ENCODE assay signal across 9 mouse cellular contexts in the genomic region with DNA sequence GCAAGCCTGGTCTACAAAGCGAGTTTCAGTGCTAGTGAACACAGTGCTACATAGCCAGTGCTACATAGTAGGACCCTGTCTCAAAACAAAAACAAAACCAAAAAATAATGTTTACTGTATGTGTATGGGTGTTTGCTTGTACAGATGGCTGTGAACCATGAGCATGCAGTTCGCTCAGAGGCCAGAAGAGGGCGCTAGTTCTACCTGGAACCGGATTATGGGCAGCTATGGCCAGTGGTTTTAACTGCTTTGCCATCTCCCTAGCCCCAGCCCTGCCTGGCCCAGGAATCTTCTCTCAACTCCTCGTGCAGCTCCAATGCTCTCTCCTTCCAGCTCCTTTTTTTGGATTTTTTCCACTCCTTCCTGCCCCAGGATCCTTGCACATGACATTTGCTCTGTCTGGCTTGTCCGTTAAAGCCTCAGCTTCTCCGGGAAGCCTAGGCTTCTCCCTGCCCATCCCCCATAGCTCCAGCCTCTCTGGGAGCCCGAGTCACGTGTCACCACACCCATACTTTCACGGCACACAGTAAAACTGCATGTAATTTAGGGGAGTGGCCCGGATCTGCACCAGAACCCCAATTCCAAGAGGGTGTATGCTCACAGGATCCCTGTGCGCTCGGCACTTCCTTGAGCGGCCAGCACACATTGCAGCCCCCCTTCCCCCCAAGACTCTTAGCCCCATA. TPM values are rescaled to one million over a fixed set of nuclear protein-coding genes. Genes with fewer than 3 reads are reported as not detected.
DNase-seq lines count a peak whose midpoint lies in the region; ATAC-seq and TF ChIP-seq lines count a peak whose summit lies in the region.
"Had no signal": no experiment of that assay in that cellular context is flagged by ENCODE, and none has a peak within 500 bp of the region (broad histone marks: within the 10 kb centered on the region; RNA-seq: fewer than 3 reads in every experiment).

No protein-coding gene starts in this region.

- 0 out of 2 replicates have a peak, but pooled peaks have one; percentile 11 for TF ChIP-seq POLR2A in small intestine, adult 2 months (IDR thresholded peaks at IDR 0.05; ENCODE audit: low read depth, low read length)

- DNase-seq in heart, adult 8-10 months (ENCODE audit: low spot score) = no peak
- DNase-seq in midbrain, embryonic 10.5 days (ENCODE audit: low spot score) = no peak
- DNase-seq in layer of hippocampus, adult 11-12 months (ENCODE audit: low spot score) = no peak
- no peak for DNase-seq in MN1 (ENCODE audit: low spot score)

- no peak overlapping the region for H3K4me3 ChIP-seq in heart, embryonic 11.5 days (ENCODE audit: low read depth, low read length)
- H3K4me3 ChIP-seq in midbrain, embryonic 10.5 days = no peak overlapping the region
- no peak overlapping the region for H3K4me3 ChIP-seq in midbrain, embryonic 13.5 days (replicated peaks)
- H3K4me3 ChIP-seq in embryonic facial prominence, embryonic 13.5 days = no peak overlapping the region
- H3K4me3 ChIP-seq in small intestine, adult 2 months (ENCODE audit: low read depth, low read length) = no peak overlapping the region
- H3K4me3 ChIP-seq: megakaryocyte, embryonic 14.5 days had no signal

- H3K27me3 ChIP-seq in heart, embryonic 11.5 days (ENCODE audit: control insufficient read depth, insufficient read depth, low read length) = no peaks in the 10 kb centered on the region
- H3K27me3 ChIP-seq in midbrain, embryonic 10.5 days (ENCODE audit: low read depth, poor library complexity, severe bottlenecking) = no peaks in the 10 kb centered on the region
- no peaks in the 10 kb centered on the region for H3K27me3 ChIP-seq in midbrain, embryonic 13.5 days
- no peaks in the 10 kb centered on the region for H3K27me3 ChIP-seq in embryonic facial prominence, embryonic 13.5 days
- no peaks in the 10 kb centered on the region for H3K27me3 ChIP-seq in small intestine, adult 2 months (ENCODE audit: control insufficient read depth, insufficient read depth, low read length)

- H3K9ac ChIP-seq in heart, embryonic 11.5 days (ENCODE audit: low read depth, low read length) = no peak overlapping the region
- no peak overlapping the region for H3K9ac ChIP-seq in midbrain, embryonic 13.5 days (replicated peaks)
- peak overlapping the region; percentile 51; the same call in 1 of the 2 replicates for H3K9ac ChIP-seq in embryonic facial prominence, embryonic 13.5 days

- H3K4me1 ChIP-seq in heart, embryonic 11.5 days (ENCODE audit: control insufficient read depth, insufficient read depth, low read length) = peaks cover 16% of the 10 kb centered on the region
- H3K4me1 ChIP-seq in midbrain, embryonic 10.5 days = peaks cover 25% of the 10 kb centered on the region
- H3K4me1 ChIP-seq in midbrain, embryonic 13.5 days (replicated peaks) = no peaks in the 10 kb centered on the region
- peaks cover 34% of the 10 kb centered on the region for H3K4me1 ChIP-seq in embryonic facial prominence, embryonic 13.5 days
- peaks cover 47% of the 10 kb centered on the region for H3K4me1 ChIP-seq in small intestine, adult 2 months (ENCODE audit: control insufficient read depth, insufficient read depth, insufficient read length, low read length)

- no peaks in the 10 kb centered on the region for H3K9me3 ChIP-seq in heart, embryonic 11.5 days (replicated peaks; ENCODE audit: control insufficient read depth, low read length)
- no peaks in the 10 kb centered on the region for H3K9me3 ChIP-seq in midbrain, embryonic 10.5 days (replicated peaks)
- no peaks in the 10 kb centered on the region for H3K9me3 ChIP-seq in midbrain, embryonic 13.5 days
- no peaks in the 10 kb centered on the region for H3K9me3 ChIP-seq in embryonic facial prominence, embryonic 13.5 days

- peak overlapping the region; percentile 67 for H3K27ac ChIP-seq in heart, embryonic 11.5 days (ENCODE audit: low read depth, low read length)
- H3K27ac ChIP-seq in midbrain, embryonic 10.5 days (replicated peaks) = peak overlapping the region; percentile 38; the same call in 1 of the 2 replicates
- no peak overlapping the region for H3K27ac ChIP-seq in midbrain, embryonic 13.5 days
- H3K27ac ChIP-seq in embryonic facial prominence, embryonic 13.5 days = peak overlapping the region; percentile 72
- H3K27ac ChIP-seq in small intestine, adult 2 months (ENCODE audit: insufficient read depth, low read depth, low read length) = peak overlapping the region; percentile 84

- no peak for ATAC-seq in heart, embryonic 11.5 days (replicated peaks; ENCODE audit: insufficient number of reproducible peaks, low FRiP score, low TSS enrichment)
- no peak for ATAC-seq in midbrain, embryonic 13.5 days
- no peak for ATAC-seq in embryonic facial prominence, embryonic 13.5 days (ENCODE audit: insufficient number of reproducible peaks, insufficient read depth, low FRiP score, low TSS enrichment, low read depth)

- H3K4me2 ChIP-seq in heart, embryonic 11.5 days = no peak overlapping the region
- no peak overlapping the region for H3K4me2 ChIP-seq in midbrain, embryonic 13.5 days (replicated peaks)
- H3K4me2 ChIP-seq in embryonic facial prominence, embryonic 13.5 days = no peak overlapping the region

- H3K36me3 ChIP-seq in heart, embryonic 11.5 days (ENCODE audit: control insufficient read depth, insufficient read depth, low read length) = no peaks in the 10 kb centered on the region
- no peaks in the 10 kb centered on the region for H3K36me3 ChIP-seq in midbrain, embryonic 10.5 days
- H3K36me3 ChIP-seq in midbrain, embryonic 13.5 days = no peaks in the 10 kb centered on the region
- no peaks in the 10 kb centered on the region for H3K36me3 ChIP-seq in embryonic facial prominence, embryonic 13.5 days
- no peaks in the 10 kb centered on the region for H3K36me3 ChIP-seq in small intestine, adult 2 months (ENCODE audit: control insufficient read depth, insufficient read depth, low read length)

- WGBS in heart, embryonic 11.5 days (ENCODE audit: insufficient replicate concordance) = 69% methylated on average over 14 of the region's 14 CpGs
- 81% methylated on average over 14 of the region's 14 CpGs for WGBS in midbrain, embryonic 10.5 days
- WGBS in midbrain, embryonic 13.5 days = 83% methylated on average over 14 of the region's 14 CpGs
- WGBS in embryonic facial prominence, embryonic 13.5 days = 60% methylated on average over 14 of the region's 14 CpGs
- WGBS in small intestine, adult 2 months = 34% methylated on average over 14 of the region's 14 CpGs

- TF ChIP-seq CTCF in small intestine, adult 2 months (IDR thresholded peaks at IDR 0.05; ENCODE audit: extremely low read depth, insufficient read length, insufficient replicate concordance, low read depth, low read length) = peak; percentile 76; the same call in 1 of the 2 replicates

RNA-seq across cellular contexts. Expression of gene Itpr3, which starts 9.2 kb away (rescaled TPM):
- 2.1 and 2.2 TPM in 2 replicates for polyA plus RNA-seq in heart, embryonic 11.5 days (2014; fragmentation: Nextera tagmentation; extraction: Ambion mirVana)
- 1 to 10 TPM; 5.0 to 8.7 (median 6.8) TPM for total RNA-seq in heart, adult 8-10 months (2022)
- 1.0 and 1.3 TPM in 2 replicates for polyA plus RNA-seq in midbrain, embryonic 10.5 days (2016; fragmentation: Nextera tagmentation; extraction: Ambion mirVana)
- polyA plus RNA-seq in midbrain, embryonic 13.5 days (2015; fragmentation: Nextera tagmentation; extraction: Ambion mirVana) = 0.68 and 1.3 TPM in 2 replicates
- 3.8 and 4.0 TPM in 2 replicates for polyA plus RNA-seq in embryonic facial prominence, embryonic 13.5 days (2015; fragmentation: Nextera tagmentation; extraction: Ambion mirVana)
- polyA plus RNA-seq in small intestine, adult 2 months (2012; rRNA removed) = 46.1 and 66.7 TPM in 2 replicates

RNA-seq across cellular contexts. Expression of gene Bak1, which starts 19.1 kb away (rescaled TPM):
- polyA plus RNA-seq in heart, embryonic 11.5 days (2014; fragmentation: Nextera tagmentation; extraction: Ambion mirVana) = 11.0 and 11.4 TPM in 2 replicates
- 10 to 100 TPM; 11.0 to 15.9 (median 13.7) TPM for total RNA-seq in heart, adult 8-10 months (2022)
- 2.8 and 3.4 TPM in 2 replicates for polyA plus RNA-seq in midbrain, embryonic 10.5 days (2016; fragmentation: Nextera tagmentation; extraction: Ambion mirVana)
- polyA plus RNA-seq in midbrain, embryonic 13.5 days (2015; fragmentation: Nextera tagmentation; extraction: Ambion mirVana) = 2.4 and 3.1 TPM in 2 replicates
- 4.6 and 5.7 TPM in 2 replicates for polyA plus RNA-seq in embryonic facial prominence, embryonic 13.5 days (2015; fragmentation: Nextera tagmentation; extraction: Ambion mirVana)
- polyA plus RNA-seq in small intestine, adult 2 months (2012; rRNA removed) = 113 and 265 TPM in 2 replicates
